ENCODE assay signal across 10 mouse cellular contexts in the genomic region with DNA sequence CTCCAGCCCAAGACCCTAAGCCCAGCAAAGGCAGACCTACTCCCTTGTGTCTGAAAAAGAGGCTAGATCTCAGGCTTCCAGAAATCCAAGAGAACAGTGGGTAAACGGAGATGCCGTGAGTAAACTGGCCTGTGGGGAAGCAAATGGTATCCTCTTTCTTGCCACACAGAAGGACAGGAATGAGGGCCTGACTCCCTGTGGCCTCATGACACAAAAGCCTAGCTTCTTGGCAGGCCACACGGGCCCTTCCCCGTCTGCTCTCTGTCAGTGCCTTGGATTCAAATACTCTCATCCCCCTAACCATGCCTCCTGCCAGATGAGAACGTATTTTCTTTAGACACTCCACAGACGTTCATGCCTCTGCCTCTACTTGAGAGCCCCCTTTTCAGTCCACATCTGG.
DNase-seq lines count a peak whose midpoint lies in the region; ATAC-seq and TF ChIP-seq lines count a peak whose summit lies in the region.
"Had no signal": no experiment of that assay in that cellular context is flagged by ENCODE, and none has a peak within 500 bp of the region (broad histone marks: within the 10 kb centered on the region; RNA-seq: fewer than 3 reads in every experiment).

No protein-coding gene starts in this region.

- no peaks in the 10 kb centered on the region for H3K9me3 ChIP-seq in heart, embryonic 10.5 days
- H3K9me3 ChIP-seq: neural tube, embryonic 12.5 days had no signal

- H3K4me3 ChIP-seq in layer of hippocampus, adult 2 months = no peak overlapping the region
- no peak overlapping the region for H3K4me3 ChIP-seq in heart, embryonic 10.5 days
- H3K4me3 ChIP-seq: erythroblast, embryonic 14.5 days; neural tube, embryonic 12.5 days had no signal

- H3K4me1 ChIP-seq in heart, embryonic 10.5 days = peaks cover 33% of the 10 kb centered on the region

- H3K27ac ChIP-seq in layer of hippocampus, adult 2 months = 0 out of 2 replicates have a peak overlapping the region, but pooled peaks have one; percentile 2
- H3K27ac ChIP-seq in heart, embryonic 10.5 days = peak overlapping the region; percentile 89
- H3K27ac ChIP-seq: neural tube, embryonic 12.5 days had no signal

- WGBS in heart, embryonic 10.5 days = 22% methylated on average over 6 of the region's 6 CpGs

- peak; percentile 14 for DNase-seq in adrenal gland, postnatal 10 days
- no peak for DNase-seq in adrenal gland, postnatal 14 days
- DNase-seq in layer of hippocampus, adult 2 months (ENCODE audit: low spot score in 2 of 2) = no peak
- no peak for DNase-seq in layer of hippocampus, adult 9-11 months
- peak; percentile 75 for DNase-seq in heart, embryonic 10.5 days (ENCODE audit: low spot score)
- peak; percentile 36 for DNase-seq in lung, postnatal 10 days
- DNase-seq in thymus, postnatal 0 days (ENCODE audit: low spot score) = no peak

- no peak for ATAC-seq in megakaryocyte-erythroid progenitor cell, adult 5-6 weeks (replicated peaks; ENCODE audit: low FRiP score, low TSS enrichment, poor library complexity, severe bottlenecking)

- no peak for TF ChIP-seq CTCF in layer of hippocampus, adult 2 months (conservative IDR thresholded peaks at IDR 0.05)

- H3K36me3 ChIP-seq in heart, embryonic 10.5 days = no peaks in the 10 kb centered on the region
- H3K36me3 ChIP-seq: neural tube, embryonic 12.5 days had no signal

- H3K27me3 ChIP-seq in heart, embryonic 10.5 days (ENCODE audit: insufficient read depth, poor library complexity, severe bottlenecking) = no peaks in the 10 kb centered on the region
- H3K27me3 ChIP-seq: neural tube, embryonic 12.5 days had no signal

Comparison
In these comparisons a context has a peak if more than half of its experiments do, and no peak if none do; other contexts are left out.
1. DNase-seq: peak in adrenal gland, postnatal 10 days (single experiment), heart, embryonic 10.5 days (single experiment) and lung, postnatal 10 days (single experiment); none in adrenal gland, postnatal 14 days (single experiment), layer of hippocampus, adult 2 months (0 of 2), layer of hippocampus, adult 9-11 months (single experiment) and thymus, postnatal 0 days (single experiment).